23 mouse cellular contexts compared by ENCODE assay signal in genomic region chr16:43894501-43894900, GRCm38 (mm10). TPM values are rescaled to one million over a fixed set of nuclear protein-coding genes. Genes with fewer than 3 reads are reported as not detected.
DNase-seq lines count a peak whose midpoint lies in the region; ATAC-seq and TF ChIP-seq lines count a peak whose summit lies in the region.
"Had no signal": no experiment of that assay in that cellular context is flagged by ENCODE, and none has a peak within 500 bp of the region (broad histone marks: within the 10 kb centered on the region; RNA-seq: fewer than 3 reads in every experiment).

No protein-coding gene starts in this region.

- H3K27ac ChIP-seq in left cerebral cortex, adult 2 months, result peak overlapping the region; percentile 28; the same call in 1 of the 2 replicates
- H3K27ac ChIP-seq: embryonic facial prominence, embryonic 13.5 days; embryonic facial prominence, embryonic 15.5 days; forebrain, embryonic 10.5 days; forebrain, embryonic 12.5 days had no signal

- intact Hi-C loops in left cerebral cortex, adult 2 months (cut with DNase I), result loop anchor here (2.0 to 5.0 kb wide), 2 partner anchors 24 to 83 kb away; partner anchors contain the start of gene Zdhhc23
- intact Hi-C loops in left cerebral cortex, postnatal 10 days (cut with DNase I), result loop anchor here (5.0 kb wide), 1 partner anchor 168 kb away; the partner anchor contains the start of gene Gramd1c

- peak; percentile 51; the same call in 1 of the 2 replicates for ATAC-seq in frontal cortex, adult (ENCODE audit: low TSS enrichment)
- ATAC-seq: forebrain, embryonic 14.5 days; forebrain, embryonic 16.5 days had no signal

- DNase-seq in frontal cortex, postnatal 25 days (ENCODE audit: low spot score in 2 of 2), result no peak
- DNase-seq in left cerebral cortex, adult 2 months (ENCODE audit: extremely low spot score in 1 of 2, low spot score in 2 of 2), result no peak
- no peak for DNase-seq in left cerebral cortex, postnatal 10 days (ENCODE audit: extremely low spot score in 1 of 2, low spot score in 2 of 2)
- DNase-seq in right cerebral cortex, adult 18-20 months, result peak; percentile 17
- DNase-seq in right cerebral cortex, postnatal 4 days, result no peak
- DNase-seq in brain, adult 2 months (ENCODE audit: low read depth, low spot score), result peak; percentile 61
- no peak for DNase-seq in thymus, postnatal 10 days (ENCODE audit: low spot score in 2 of 2)
- DNase-seq: adrenal gland, adult 2 months; adrenal gland, postnatal 10 days; adrenal gland, postnatal 25 days; cerebellum, adult 11-12 months; cerebellum, adult 2 months; cerebellum, adult 9-10 months; cerebellum, postnatal 25 days; embryo, embryonic 11 days had no signal

- TF ChIP-seq CTCF in left cerebral cortex, adult 2 months (IDR thresholded peaks at IDR 0.05), result no peak

- H3K4me3 ChIP-seq in left cerebral cortex, adult 2 months, result no peak overlapping the region
- H3K4me3 ChIP-seq: embryonic facial prominence, embryonic 13.5 days; embryonic facial prominence, embryonic 15.5 days; erythroblast, embryonic 14.5 days; forebrain, embryonic 10.5 days; forebrain, embryonic 12.5 days had no signal

RNA-seq across cellular contexts. Expression of gene Ccdc191, which starts 4.9 kb away (rescaled TPM):
- total RNA-seq in left cerebral cortex, adult 2 months (2021), result 1 to 10 TPM; 5.1 to 5.3 TPM
- 1 to 10 TPM; 2.3 to 2.5 TPM for total RNA-seq in left cerebral cortex, postnatal 10 days (2021)

RNA-seq across cellular contexts. Expression of gene Qtrt2, which starts 32.1 kb away (rescaled TPM):
- total RNA-seq in left cerebral cortex, adult 2 months (2021), result 10 to 100 TPM; 36.7 to 37.7 TPM
- total RNA-seq in left cerebral cortex, postnatal 10 days (2021), result 10 to 100 TPM; 24.9 to 29.2 TPM

Comparison
In these comparisons a context has a peak if more than half of its experiments do, and no peak if none do; other contexts are left out.
1. DNase-seq: peak in right cerebral cortex, adult 18-20 months (single experiment) and brain, adult 2 months (single experiment); none in frontal cortex, postnatal 25 days (0 of 2), left cerebral cortex, adult 2 months (0 of 2), left cerebral cortex, postnatal 10 days (0 of 2), right cerebral cortex, postnatal 4 days (single experiment) and thymus, postnatal 10 days (0 of 2).